Mouse (Mus musculus) liver, embryonic 11.5 days (tissue): ENCODE measurements around the gene Whamm. TPM values are rescaled to one million over a fixed set of nuclear protein-coding genes. Genes with fewer than 3 reads are reported as not detected.

ENCODE experiments used
- ATAC-seq: fragments of 200-750 bp; cut with Nextera tagmentation; replicated peaks from 2 replicates; pipeline ENCODE4 v1.8.0; 2017; ENCODE audit warnings: moderate number of reproducible peaks, mild to moderate bottlenecking, moderate TSS enrichment, moderate library complexity; ENCODE audit not compliant: low FRiP score
- DNase-seq: peaks from one replicate; pipeline ENCODE4 v3.0.0-alpha.2; 2017; ENCODE audit warnings: low spot score
- H3K27ac ChIP-seq: fragments of 300-500 bp; sonication (generic); 2 replicates; pipeline ENCODE4 v1.5.1; 2014; ENCODE audit warnings: mild to moderate bottlenecking, low read depth, low read length, control low read depth
- H3K27me3 ChIP-seq: fragments of 300-500 bp; sonication (generic); replicated peaks from 2 replicates; pipeline ENCODE4 v1.6.1; 2014; ENCODE audit warnings: low read length, mixed read lengths; ENCODE audit not compliant: control insufficient read depth, insufficient read depth
- H3K36me3 ChIP-seq: fragments of 300-500 bp; sonication (generic); 2 replicates; pipeline ENCODE4 v1.6.1; 2014; ENCODE audit warnings: mild to moderate bottlenecking, low read length, moderate library complexity, mixed read lengths; ENCODE audit not compliant: control insufficient read depth, insufficient read depth
- H3K4me1 ChIP-seq: fragments of 300-500 bp; sonication (generic); replicated peaks from 2 replicates; pipeline ENCODE4 v1.6.1; 2014; ENCODE audit warnings: low read length, mixed read lengths; ENCODE audit not compliant: control insufficient read depth, insufficient read depth
- H3K4me2 ChIP-seq: fragments of 300-500 bp; sonication (generic); 2 replicates; pipeline ENCODE4 v1.6.1; 2014; ENCODE audit warnings: mild to moderate bottlenecking, control low read depth, moderate library complexity
- H3K4me3 ChIP-seq: fragments of 300-500 bp; sonication (generic); 2 replicates; pipeline ENCODE4 v1.5.1; 2014; ENCODE audit warnings: low read depth, low read length, control low read depth
- H3K9ac ChIP-seq: fragments of 300-500 bp; sonication (generic); 2 replicates; pipeline ENCODE4 v1.6.1; 2014; ENCODE audit warnings: low read depth, low read length, control low read depth
- H3K9me3 ChIP-seq: fragments of 300-500 bp; sonication (generic); 2 replicates; pipeline ENCODE4 v1.6.1; 2016; ENCODE audit warnings: low read length, inconsistent platforms, mixed read lengths; ENCODE audit not compliant: control insufficient read depth
- WGBS: fragments of 180-500 bp; shearing (Covaris S2); extraction: QIAGEN DNeasy Blood & Tissue Kit; methylation state at CpG from one replicate; pipeline ENCODE4 v1.1.7; 2014; 5-methylcytosine and 5-hydroxymethylcytosine counted together
- polyA plus RNA-seq: library from polyadenylated mRNA; unstranded; fragments of >200 nt; fragmentation: Nextera tagmentation; extraction: Ambion mirVana; gene quantifications from 2 replicates; pipeline ENCODE4 v1.2.1, GENCODE M21; 2014

Whamm gene
- polyA plus RNA-seq, 1 experiment from 2014 or later = 10.5 TPM

GRCm38 (mm10) chr7:81567396-81567795 lies 3.7 kb upstream of the Whamm start:
- no peak for ATAC-seq
- Histone ChIP-seq H3K27ac (no peak overlapping the region), H3K27me3 (no peaks in the 10 kb centered on the region), H3K4me1 (peaks cover under 1% of the 10 kb centered on the region), H3K9me3 (no peaks in the 10 kb centered on the region), H3K9ac (no peak overlapping the region), H3K36me3 (no peaks in the 10 kb centered on the region), H3K4me2 (no peak overlapping the region), H3K4me3 (no peak overlapping the region)
- DNase-seq = no peak
- 87% methylated on average over 5 of the region's 5 CpGs for WGBS

GRCm38 (mm10) chr7:81569851-81570250 lies 1.2 kb upstream of the Whamm start:
- peak; percentile 7 for DNase-seq
- WGBS = 93% methylated on average over 1 of the region's 1 CpGs
- H3K4me1 ChIP-seq = peaks cover 14% of the 10 kb centered on the region
- H3K4me3 ChIP-seq = no peak overlapping the region
- H3K9me3 ChIP-seq = no peaks in the 10 kb centered on the region
- H3K9ac ChIP-seq = no peak overlapping the region
- H3K4me2 ChIP-seq = no peak overlapping the region
- no peak for ATAC-seq
- no peaks in the 10 kb centered on the region for H3K36me3 ChIP-seq
- H3K27ac ChIP-seq = no peak overlapping the region
- H3K27me3 ChIP-seq = no peaks in the 10 kb centered on the region

- H3K27me3 ChIP-seq = no peaks in the 10 kb centered on the region
- 92% methylated on average over 3 of the region's 3 CpGs for whole genome bisulfite sequencing
- H3K4me3 ChIP-seq = no peak overlapping the region
- H3K4me2 ChIP-seq = no peak overlapping the region
- ATAC-seq = no peak
- no peaks in the 10 kb centered on the region for H3K36me3 ChIP-seq
- DNase-seq = peak; percentile 12
- no peaks in the 10 kb centered on the region for H3K9me3 ChIP-seq
- no peak overlapping the region for H3K27ac ChIP-seq
- peaks cover 14% of the 10 kb centered on the region for H3K4me1 ChIP-seq
- H3K9ac ChIP-seq = no peak overlapping the region
Measured at GRCm38 (mm10) chr7:81570271-81570670, 795 bp upstream of the Whamm start.

- ATAC-seq (peak; percentile 30; the same call in 1 of the 2 replicates), DNase-seq (no peak)
- H3K27ac ChIP-seq = no peak overlapping the region
- peak overlapping the region; percentile 95 for H3K4me3 ChIP-seq
- WGBS = 6% methylated on average over 5 of the region's 5 CpGs
- no peaks in the 10 kb centered on the region for H3K27me3 ChIP-seq
- H3K4me2 ChIP-seq = peak overlapping the region; percentile 76
- H3K36me3 ChIP-seq = 0 out of 2 replicates have a peak, but pooled peaks cover 1% of the 10 kb centered on the region
- H3K9me3 ChIP-seq = no peaks in the 10 kb centered on the region
- no peak overlapping the region for H3K9ac ChIP-seq
- H3K4me1 ChIP-seq = peaks cover 14% of the 10 kb centered on the region
Measured at GRCm38 (mm10) chr7:81570752-81571107, 336 bp upstream of the Whamm start.

- Histone ChIP-seq H3K36me3 (peaks cover 6% of the 10 kb centered on the region; the same call in 1 of the 2 replicates), H3K4me2 (peak overlapping the region; percentile 76), H3K4me1 (peaks cover 14% of the 10 kb centered on the region), H3K27me3 (no peaks in the 10 kb centered on the region), H3K9me3 (no peaks in the 10 kb centered on the region), H3K9ac (peak overlapping the region; percentile 87), H3K4me3 (peak overlapping the region; percentile 95), H3K27ac (peak overlapping the region; percentile 89)
- ATAC-seq (no peak), DNase-seq (no peak)
- 13% methylated on average over 15 of the region's 15 CpGs for WGBS
Measured at GRCm38 (mm10) chr7:81571941-81572441, 925 bp downstream of the Whamm start.

GRCm38 (mm10) chr7:81572610-81573268 lies 1.7 kb downstream of the Whamm start:
- H3K36me3 ChIP-seq = peaks cover 7% of the 10 kb centered on the region; the same call in 1 of the 2 replicates
- ATAC-seq (no peak), DNase-seq (peak; percentile 28)
- peak overlapping the region; percentile 87 for H3K9ac ChIP-seq
- no peaks in the 10 kb centered on the region for H3K9me3 ChIP-seq
- H3K4me3 ChIP-seq = peak overlapping the region; percentile 95
- H3K27me3 ChIP-seq = no peaks in the 10 kb centered on the region
- H3K4me2 ChIP-seq = peak overlapping the region; percentile 76
- H3K4me1 ChIP-seq = peaks cover 14% of the 10 kb centered on the region
- 57% methylated on average over 6 of the region's 6 CpGs for WGBS
- 0 out of 2 replicates have a peak overlapping the region, but pooled peaks have one; percentile 29 for H3K27ac ChIP-seq

- Histone ChIP-seq H3K4me1 (peaks cover 14% of the 10 kb centered on the region), H3K4me3 (peak overlapping the region; percentile 95; the same call in 1 of the 2 replicates), H3K9me3 (no peaks in the 10 kb centered on the region), H3K36me3 (peaks cover 14% of the 10 kb centered on the region; the same call in 1 of the 2 replicates), H3K27ac (peak overlapping the region; percentile 8; the same call in 1 of the 2 replicates), H3K27me3 (no peaks in the 10 kb centered on the region), H3K4me2 (peak overlapping the region; percentile 76), H3K9ac (0 out of 2 replicates have a peak overlapping the region, but pooled peaks have one; percentile 35)
- no peak for ATAC-seq
- peak; percentile 33 for DNase-seq
- WGBS = 71% methylated on average over 6 of the region's 6 CpGs
Measured at GRCm38 (mm10) chr7:81573397-81573796, 2.3 kb downstream of the Whamm start.

- H3K4me1 ChIP-seq = peaks cover 17% of the 10 kb centered on the region
- no peaks in the 10 kb centered on the region for H3K27me3 ChIP-seq
- peak overlapping the region; percentile 76 for H3K4me2 ChIP-seq
- no peaks in the 10 kb centered on the region for H3K9me3 ChIP-seq
- H3K4me3 ChIP-seq = no peak overlapping the region
- H3K36me3 ChIP-seq = peaks cover 16% of the 10 kb centered on the region; the same call in 1 of the 2 replicates
- WGBS = 91% methylated on average over 9 of the region's 9 CpGs
- H3K27ac ChIP-seq = peak overlapping the region; percentile 8; the same call in 1 of the 2 replicates
- no peak overlapping the region for H3K9ac ChIP-seq
- DNase-seq = peak; percentile 20
- ATAC-seq = no peak
Measured at GRCm38 (mm10) chr7:81573821-81574220, 2.8 kb downstream of the Whamm start.

- Histone ChIP-seq H3K36me3 (peaks cover 18% of the 10 kb centered on the region; the same call in 1 of the 2 replicates), H3K4me3 (no peak overlapping the region), H3K9me3 (no peaks in the 10 kb centered on the region), H3K27ac (no peak overlapping the region), H3K27me3 (no peaks in the 10 kb centered on the region), H3K9ac (no peak overlapping the region), H3K4me2 (no peak overlapping the region), H3K4me1 (peaks cover 18% of the 10 kb centered on the region)
- ATAC-seq (no peak), DNase-seq (peak; percentile 25)
- 92% methylated on average over 10 of the region's 10 CpGs for WGBS
Measured at GRCm38 (mm10) chr7:81575606-81576005, 4.5 kb downstream of the Whamm start.
